Mouse (Mus musculus) brain, embryonic 14.5 days (tissue): Measurements from ENCODE around the gene Phxr2. TPM values are rescaled to one million over a fixed set of nuclear protein-coding genes. Genes with fewer than 3 reads are reported as not detected.

Experiments
- DNase-seq: peaks from one replicate; pipeline ENCODE4 v3.0.0-alpha.2; 2011; ENCODE audit warnings: low read depth
- CTCF ChIP-seq: fragments of 200-500 bp; IDR thresholded peaks from 2 replicates; pipeline ENCODE4 v1.5.1; 2012; ENCODE audit warnings: inconsistent platforms, mild to moderate bottlenecking, moderate library complexity, borderline replicate concordance; ENCODE audit not compliant: insufficient read depth, insufficient read length; ENCODE audit errors: extremely low read depth
- POLR2A ChIP-seq: fragments of 200-500 bp; IDR thresholded peaks from 2 replicates; pipeline ENCODE4 v1.6.1; 2012; ENCODE audit warnings: mild to moderate bottlenecking, inconsistent platforms, borderline replicate concordance; ENCODE audit not compliant: poor library complexity, insufficient read depth, insufficient read length, severe bottlenecking; ENCODE audit errors: extremely low read depth
- polyA plus RNA-seq: library from polyadenylated mRNA; depleted of rRNA; stranded (reverse); fragments of >200 nt; gene quantifications from 2 replicates; pipeline ENCODE4 v1.2.3, GENCODE M21; 2012; rRNA removed

Gene Phxr2
- polyA plus RNA-seq, 1 experiment = not detected

- TF ChIP-seq POLR2A (no peak), CTCF (no peak)
Observed at GRCm38 (mm10) chr10:99081569-99081990, 44.5 kb downstream of the Phxr2 start.

DNA sequence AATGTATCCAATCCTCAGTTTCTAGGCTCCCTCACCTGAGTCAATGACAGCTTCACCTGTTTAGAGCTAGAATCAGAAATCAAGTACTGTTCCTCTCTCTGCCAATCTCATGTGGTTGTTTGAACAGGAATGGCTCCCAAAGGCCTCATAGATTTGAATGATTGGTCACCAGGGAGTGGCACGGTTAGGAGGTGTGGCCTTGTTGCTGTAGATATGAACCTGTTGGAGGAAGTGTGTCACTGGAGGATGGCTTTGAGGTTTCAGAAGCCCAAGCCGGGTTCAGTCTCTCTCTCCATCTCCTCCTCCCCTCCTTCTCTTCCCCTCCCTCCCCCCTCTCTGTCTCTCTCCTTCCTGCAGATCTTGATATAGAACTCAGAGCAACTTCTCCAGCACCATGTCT is 47.5 kb downstream of the Phxr2 start:
- TF ChIP-seq POLR2A (no peak), CTCF (no peak)
- no peak for DNase-seq

More at GRCm38 (mm10) chr10:99081569-99081990, 44.5 kb downstream of the Phxr2 start:
- no peak for DNase-seq

- DNase-seq = no peak
- TF ChIP-seq CTCF (no peak), POLR2A (no peak)
Observed at GRCm38 (mm10) chr10:99076113-99076895, 49.8 kb downstream of the Phxr2 start.

Other genes with a start within 250 kb of the Phxr2 start
- gene Atp2b1, start 211.9 kb downstream of the Phxr2 start, polyA plus RNA-seq = 46.6 and 92.4 TPM in 2 replicates
- 26.7 and 26.8 TPM in 2 replicates for gene Poc1b, start 19.3 kb downstream of the Phxr2 start, polyA plus RNA-seq
- gene Galnt4, start 18.2 kb downstream of the Phxr2 start, polyA plus RNA-seq = 0.69 and 1.8 TPM in 2 replicates
- 31.8 and 35.9 TPM in 2 replicates for gene Dusp6, start 136.9 kb upstream of the Phxr2 start, polyA plus RNA-seq